In the genomic region with DNA sequence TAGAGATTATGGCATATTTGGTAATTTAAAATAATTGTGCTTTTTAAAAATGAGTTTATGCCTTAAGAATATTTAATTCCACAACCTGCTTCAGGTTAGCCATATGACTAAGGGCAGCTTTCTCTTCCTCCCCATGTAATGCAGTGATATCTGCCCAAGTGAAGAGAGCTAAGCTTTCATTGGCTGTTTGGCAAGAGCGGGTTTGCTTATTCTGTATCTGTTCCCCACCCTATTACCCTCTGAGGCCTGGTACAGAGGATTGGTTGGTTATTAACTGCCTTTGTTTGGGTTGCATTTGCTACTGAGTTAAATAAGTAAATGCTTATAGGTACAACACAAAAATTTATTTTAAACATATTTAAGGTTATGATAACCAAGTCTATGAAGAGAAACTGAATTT, we compare ENCODE assay signal across 19 mouse cellular contexts.
"Had no signal": no experiment of that assay in that cellular context is flagged by ENCODE, and none has a peak within 500 bp of the region (broad histone marks: within the 10 kb centered on the region; RNA-seq: fewer than 3 reads in every experiment).

No protein-coding gene starts in this region.

- H3K27me3 ChIP-seq: kidney, embryonic 15.5 days; limb, embryonic 12.5 days; limb, embryonic 15.5 days; midbrain, embryonic 13.5 days; neural tube, embryonic 13.5 days had no signal

- H3K4me3 ChIP-seq: kidney, embryonic 15.5 days; limb, embryonic 12.5 days; limb, embryonic 15.5 days; midbrain, embryonic 10.5 days; midbrain, embryonic 13.5 days; myocyte; neural tube, embryonic 13.5 days had no signal

- ATAC-seq: intestine, postnatal 0 days; midbrain, embryonic 13.5 days; midbrain, embryonic 16.5 days had no signal

- H3K4me2 ChIP-seq: kidney, embryonic 15.5 days; limb, embryonic 12.5 days; limb, embryonic 15.5 days; midbrain, embryonic 13.5 days; neural tube, embryonic 13.5 days had no signal

- H3K9ac ChIP-seq: kidney, embryonic 15.5 days; limb, embryonic 12.5 days; limb, embryonic 15.5 days; midbrain, embryonic 13.5 days; neural tube, embryonic 13.5 days had no signal

- H3K27ac ChIP-seq: kidney, embryonic 15.5 days; limb, embryonic 12.5 days; limb, embryonic 15.5 days; midbrain, embryonic 10.5 days; midbrain, embryonic 13.5 days; neural tube, embryonic 13.5 days had no signal

- DNase-seq: kidney, adult 2 months; kidney, postnatal 14 days; kidney, postnatal 4 days; left cerebral cortex, postnatal 4 days; lung, adult 2 months; lung, postnatal 14 days; lung, postnatal 4 days; retina, postnatal 1 day; thymus, adult 18-20 months; thymus, postnatal 36 days had no signal

- H3K9me3 ChIP-seq: kidney, embryonic 15.5 days; limb, embryonic 12.5 days; limb, embryonic 15.5 days; midbrain, embryonic 10.5 days; midbrain, embryonic 13.5 days; neural tube, embryonic 13.5 days had no signal

- H3K4me1 ChIP-seq: kidney, embryonic 15.5 days; limb, embryonic 12.5 days; limb, embryonic 15.5 days; midbrain, embryonic 10.5 days; midbrain, embryonic 13.5 days; neural tube, embryonic 13.5 days had no signal
